Mouse (Mus musculus) hindbrain, embryonic 10.5 days (tissue): ENCODE results near the gene Ubxn11. TPM values are rescaled to one million over a fixed set of nuclear protein-coding genes. Genes with fewer than 3 reads are reported as not detected.

Source experiments
- DNase-seq: peaks from one replicate; pipeline ENCODE4 v3.0.0-alpha.2; 2017; ENCODE audit warnings: low spot score
- H3K27ac ChIP-seq: fragments of 300-500 bp; sonication (generic); 2 replicates; pipeline ENCODE4 v1.5.1; 2016; ENCODE audit warnings: mild to moderate bottlenecking, moderate library complexity
- H3K27me3 ChIP-seq: fragments of 300-500 bp; sonication (generic); 2 replicates; pipeline ENCODE4 v1.6.1; 2016; ENCODE audit warnings: mild to moderate bottlenecking; ENCODE audit not compliant: poor library complexity, insufficient read depth, severe bottlenecking
- H3K36me3 ChIP-seq: fragments of 300-500 bp; sonication (generic); 2 replicates; pipeline ENCODE4 v1.6.1; 2016; ENCODE audit warnings: mild to moderate bottlenecking, moderate library complexity
- H3K4me1 ChIP-seq: fragments of 300-500 bp; sonication (generic); replicated peaks from 2 replicates; pipeline ENCODE4 v1.6.1; 2016; ENCODE audit warnings: mild to moderate bottlenecking
- H3K4me3 ChIP-seq: fragments of 300-500 bp; sonication (generic); 2 replicates; pipeline ENCODE4 v1.5.1; 2016; ENCODE audit warnings: mild to moderate bottlenecking, moderate library complexity
- H3K9me3 ChIP-seq: fragments of 300-500 bp; sonication (generic); 2 replicates; pipeline ENCODE4 v1.6.1; 2016; ENCODE audit warnings: mild to moderate bottlenecking, moderate library complexity
- WGBS: fragments of 180-500 bp; shearing (Covaris S2); methylation state at CpG from one replicate; pipeline ENCODE4 v1.1.7; 2016; 5-methylcytosine and 5-hydroxymethylcytosine counted together
- polyA plus RNA-seq: library from polyadenylated mRNA; unstranded; fragments of >200 nt; fragmentation: Nextera tagmentation; extraction: Ambion mirVana; gene quantifications from 2 replicates; pipeline ENCODE4 v1.2.1, GENCODE M21; 2016

Gene Ubxn11
- polyA plus RNA-seq, 1 experiment from 2014 or later, result 11.2 TPM

DNA sequence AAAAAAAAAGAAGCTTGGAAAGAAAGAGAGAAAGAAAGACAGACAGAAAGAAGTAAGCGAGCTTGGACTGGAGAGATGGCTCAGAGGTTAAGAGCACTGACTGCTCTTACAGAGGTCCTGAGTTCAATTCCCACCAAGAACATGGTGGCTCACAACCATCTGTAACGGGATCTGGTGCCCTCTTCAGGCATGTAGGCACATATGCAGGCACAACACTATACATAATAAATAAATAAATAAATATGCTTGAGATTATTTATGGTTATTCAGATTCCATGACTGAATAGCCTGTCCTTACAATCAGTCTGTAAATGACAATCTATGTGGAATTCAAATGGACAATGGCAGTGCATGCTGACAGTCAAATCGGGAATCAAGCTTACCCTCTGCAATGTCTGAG lies 64.5 kb downstream of the Ubxn11 start:
- 91% methylated on average over 3 of the region's 3 CpGs for WGBS

DNA sequence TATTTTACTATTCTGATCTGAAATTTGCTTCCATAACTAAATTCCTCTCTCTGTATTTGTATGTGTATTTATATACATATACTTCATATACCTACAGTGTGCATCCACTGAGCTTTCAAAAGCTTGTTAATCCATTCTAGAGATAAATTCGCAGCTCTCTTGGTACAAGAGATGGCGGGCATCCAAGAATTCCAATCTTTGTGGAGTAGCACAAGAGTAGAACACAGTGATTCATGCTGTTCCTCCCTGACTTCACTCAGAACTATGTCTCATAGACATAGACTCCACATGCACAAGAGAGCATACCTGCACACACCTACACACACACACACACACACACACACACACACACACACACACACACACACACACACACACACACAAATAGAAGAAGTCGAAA lies 70.0 kb downstream of the Ubxn11 start:
- Histone ChIP-seq H3K4me1 (no peaks in the 10 kb centered on the region), H3K4me3 (no peak overlapping the region), H3K9me3 (no peaks in the 10 kb centered on the region), H3K27me3 (no peaks in the 10 kb centered on the region), H3K36me3 (peaks cover 45% of the 10 kb centered on the region), H3K27ac (no peak overlapping the region)
- 90% methylated on average over 3 of the region's 3 CpGs for WGBS
- no peak for DNase-seq

More for the DNA sequence above, 64.5 kb downstream of the Ubxn11 start:
- Histone ChIP-seq H3K36me3 (peaks cover 57% of the 10 kb centered on the region), H3K4me1 (no peaks in the 10 kb centered on the region), H3K9me3 (no peaks in the 10 kb centered on the region), H3K27ac (no peak overlapping the region), H3K4me3 (no peak overlapping the region), H3K27me3 (no peaks in the 10 kb centered on the region)
- DNase-seq, result no peak

Other genes with a start within 250 kb of the Ubxn11 start
- gene Rps6ka1, start 214.8 kb upstream of the Ubxn11 start, polyA plus RNA-seq, result 35.6 and 38.9 TPM in 2 replicates
- 3,014 and 3,091 TPM in 2 replicates for gene Hmgn2, start 133.9 kb upstream of the Ubxn11 start, polyA plus RNA-seq
- gene Dhdds, start 101.7 kb upstream of the Ubxn11 start, polyA plus RNA-seq, result 39.5 and 42.3 TPM in 2 replicates
- 13.4 and 27.5 TPM in 2 replicates for gene Lin28a, start 83.7 kb upstream of the Ubxn11 start, polyA plus RNA-seq
- not detected in 2 replicates for gene Zfp683, start 48.7 kb upstream of the Ubxn11 start, polyA plus RNA-seq
- 1.6 and 2.9 TPM in 2 replicates for gene Crybg2, start 41.8 kb upstream of the Ubxn11 start, polyA plus RNA-seq
- gene Cd52, start 7.5 kb upstream of the Ubxn11 start, polyA plus RNA-seq, result 5.3 and 5.5 TPM in 2 replicates
- 333 and 386 TPM in 2 replicates for gene Sh3bgrl3, start 26.2 kb downstream of the Ubxn11 start, polyA plus RNA-seq
- 30.1 and 35.1 TPM in 2 replicates for gene Cep85, start 84.5 kb downstream of the Ubxn11 start, polyA plus RNA-seq
- not detected in 2 replicates for gene Gm7534, start 100.4 kb downstream of the Ubxn11 start, polyA plus RNA-seq
- gene Catsper4, start 124.8 kb downstream of the Ubxn11 start, polyA plus RNA-seq, result not detected in 2 replicates
- 0.89 and 1.2 TPM in 2 replicates for gene Cnksr1, start 135.8 kb downstream of the Ubxn11 start, polyA plus RNA-seq
- 0.49 and 1.0 TPM in 2 replicates for gene E130218I03Rik, start 141.1 kb downstream of the Ubxn11 start, polyA plus RNA-seq
- gene Zfp593, start 143.0 kb downstream of the Ubxn11 start, polyA plus RNA-seq, result 20.6 and 21.6 TPM in 2 replicates
- not detected in 2 replicates for gene Gm30191, start 144.4 kb downstream of the Ubxn11 start, polyA plus RNA-seq
- 6.2 and 6.8 TPM in 2 replicates for gene Grrp1, start 151.5 kb downstream of the Ubxn11 start, polyA plus RNA-seq
- gene Pdik1l, start 185.3 kb downstream of the Ubxn11 start, polyA plus RNA-seq, result 18.1 and 18.8 TPM in 2 replicates
- 0.51 and 0.56 TPM in 2 replicates for gene Trim63, start 212.6 kb downstream of the Ubxn11 start, polyA plus RNA-seq
- gene Slc30a2, start 240.6 kb downstream of the Ubxn11 start, polyA plus RNA-seq, result 0.10 TPM in 1 of 2 replicates, not detected in the other